Mouse (Mus musculus): ENCODE data around the gene Eri3. TPM values are rescaled to one million over a fixed set of nuclear protein-coding genes. Genes with fewer than 3 reads are reported as not detected.

The Eri3 gene
- polyA plus RNA-seq, 1 experiment from 2014 or later = 102 TPM

DNA sequence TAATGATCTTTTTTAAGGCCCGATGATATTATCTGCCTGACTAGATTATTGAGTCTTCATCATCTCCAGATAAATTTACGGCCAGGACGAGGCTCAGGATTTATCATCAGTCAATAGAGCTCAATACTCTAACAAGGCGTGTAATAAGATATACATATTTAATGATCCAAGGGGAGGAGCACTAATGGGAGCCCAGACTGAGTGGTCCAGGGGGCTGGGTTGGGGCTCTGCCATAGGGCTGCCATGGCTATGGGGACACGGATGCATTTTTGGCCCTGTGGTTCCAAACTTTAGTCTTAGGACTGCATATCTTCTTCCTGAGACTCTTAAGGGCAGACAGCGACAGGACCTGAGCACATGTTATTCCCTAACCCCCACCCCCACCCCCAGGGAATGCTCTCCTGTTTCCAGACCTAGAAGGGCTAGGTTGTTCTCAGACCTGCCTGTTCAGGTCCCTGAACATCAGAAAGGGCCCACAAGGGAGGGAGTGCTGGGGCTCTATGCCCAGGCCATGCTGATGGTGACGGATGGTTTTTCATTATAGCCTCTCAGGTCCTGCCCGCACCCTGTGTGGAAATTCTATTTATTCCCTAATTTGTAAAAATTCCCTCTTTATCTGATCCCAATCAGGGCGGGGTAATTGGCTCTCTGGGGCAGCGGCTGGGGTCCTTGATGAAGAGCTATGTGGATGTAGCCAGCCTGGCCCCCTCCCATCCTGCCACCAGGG lies 114.4 kb downstream of the Eri3 start:
- 87% methylated on average over 10 of the region's 10 CpGs for WGBS (ENCODE audit: insufficient replicate concordance)
- no peak overlapping the region for H3K4me2 ChIP-seq
- H3K4me1 ChIP-seq (ENCODE audit: control insufficient read depth, insufficient read depth, low read length) = no peaks in the 10 kb centered on the region
- H3K27me3 ChIP-seq (ENCODE audit: control insufficient read depth, insufficient read depth, low read length) = no peaks in the 10 kb centered on the region
- no peaks in the 10 kb centered on the region; the same call in 1 of the 2 replicates for H3K36me3 ChIP-seq (ENCODE audit: control insufficient read depth, insufficient read depth, low read length)
- H3K9ac ChIP-seq (ENCODE audit: low read depth, low read length) = no peak overlapping the region
- H3K9me3 ChIP-seq (replicated peaks; ENCODE audit: control insufficient read depth, low read length) = no peaks in the 10 kb centered on the region
- H3K27ac ChIP-seq (ENCODE audit: low read depth, low read length) = no peak overlapping the region
- ATAC-seq (replicated peaks; ENCODE audit: insufficient number of reproducible peaks, low FRiP score, low TSS enrichment) = no peak
- H3K4me3 ChIP-seq (ENCODE audit: low read depth, low read length) = no peak overlapping the region

DNA sequence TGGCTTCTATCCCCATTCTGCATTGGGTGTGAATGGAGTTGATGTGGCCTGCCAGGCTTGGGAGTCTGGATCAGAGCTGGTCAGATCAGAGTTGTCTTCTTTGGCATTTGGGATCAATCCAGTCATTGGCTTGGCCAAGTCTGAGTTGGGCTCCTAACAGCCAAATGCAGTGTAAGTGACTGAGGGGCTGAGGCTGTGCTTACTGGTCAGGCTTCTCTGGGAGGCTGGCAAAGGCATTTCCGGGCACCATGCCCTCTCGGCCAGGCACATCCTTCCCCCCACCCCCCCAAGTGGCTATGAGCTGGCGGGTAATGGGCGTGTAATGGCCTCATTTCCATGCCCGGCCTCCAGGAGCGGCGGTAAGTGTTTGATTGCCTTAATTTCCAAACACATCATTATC lies 115.4 kb downstream of the Eri3 start:
- WGBS (ENCODE audit: insufficient replicate concordance) = 89% methylated on average over 7 of the region's 7 CpGs
- Histone ChIP-seq H3K9me3 (replicated peaks; ENCODE audit: control insufficient read depth, low read length) (no peaks in the 10 kb centered on the region), H3K27ac (ENCODE audit: low read depth, low read length) (no peak overlapping the region), H3K4me1 (ENCODE audit: control insufficient read depth, insufficient read depth, low read length) (no peaks in the 10 kb centered on the region), H3K36me3 (ENCODE audit: control insufficient read depth, insufficient read depth, low read length) (no peaks in the 10 kb centered on the region; the same call in 1 of the 2 replicates), H3K4me2 (no peak overlapping the region), H3K27me3 (ENCODE audit: control insufficient read depth, insufficient read depth, low read length) (no peaks in the 10 kb centered on the region), H3K4me3 (ENCODE audit: low read depth, low read length) (no peak overlapping the region), H3K9ac (ENCODE audit: low read depth, low read length) (no peak overlapping the region)
- no peak for ATAC-seq (replicated peaks; ENCODE audit: insufficient number of reproducible peaks, low FRiP score, low TSS enrichment)

DNA sequence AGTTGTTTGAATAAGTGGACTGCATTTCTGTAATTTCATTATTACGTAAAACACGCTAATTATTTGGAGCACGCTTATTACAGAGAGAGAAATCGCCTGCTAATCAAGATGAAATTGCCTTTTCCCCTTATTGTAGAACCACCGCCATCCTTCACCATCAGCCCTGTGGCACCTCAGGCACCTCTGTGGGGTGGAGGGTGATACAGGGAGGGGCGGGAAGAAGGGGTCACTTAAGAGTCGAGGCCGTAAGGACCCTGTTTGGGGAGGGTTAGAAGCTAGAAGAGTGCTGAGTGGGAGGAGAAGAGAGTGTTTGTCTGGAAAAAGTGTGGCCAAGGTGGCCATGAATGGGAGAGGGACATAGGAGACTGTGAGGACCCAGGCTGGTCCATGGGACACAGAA lies 115.9 kb downstream of the Eri3 start:
- no peaks in the 10 kb centered on the region for H3K9me3 ChIP-seq (replicated peaks; ENCODE audit: control insufficient read depth, low read length)
- no peaks in the 10 kb centered on the region for H3K4me1 ChIP-seq (ENCODE audit: control insufficient read depth, insufficient read depth, low read length)
- no peak overlapping the region for H3K4me3 ChIP-seq (ENCODE audit: low read depth, low read length)
- H3K27me3 ChIP-seq (ENCODE audit: control insufficient read depth, insufficient read depth, low read length) = no peaks in the 10 kb centered on the region
- H3K36me3 ChIP-seq (ENCODE audit: control insufficient read depth, insufficient read depth, low read length) = no peaks in the 10 kb centered on the region; the same call in 1 of the 2 replicates
- 83% methylated on average over 8 of the region's 8 CpGs for WGBS (ENCODE audit: insufficient replicate concordance)
- no peak for ATAC-seq (replicated peaks; ENCODE audit: insufficient number of reproducible peaks, low FRiP score, low TSS enrichment)
- H3K27ac ChIP-seq (ENCODE audit: low read depth, low read length) = no peak overlapping the region
- no peak overlapping the region for H3K9ac ChIP-seq (ENCODE audit: low read depth, low read length)
- no peak overlapping the region for H3K4me2 ChIP-seq

DNA sequence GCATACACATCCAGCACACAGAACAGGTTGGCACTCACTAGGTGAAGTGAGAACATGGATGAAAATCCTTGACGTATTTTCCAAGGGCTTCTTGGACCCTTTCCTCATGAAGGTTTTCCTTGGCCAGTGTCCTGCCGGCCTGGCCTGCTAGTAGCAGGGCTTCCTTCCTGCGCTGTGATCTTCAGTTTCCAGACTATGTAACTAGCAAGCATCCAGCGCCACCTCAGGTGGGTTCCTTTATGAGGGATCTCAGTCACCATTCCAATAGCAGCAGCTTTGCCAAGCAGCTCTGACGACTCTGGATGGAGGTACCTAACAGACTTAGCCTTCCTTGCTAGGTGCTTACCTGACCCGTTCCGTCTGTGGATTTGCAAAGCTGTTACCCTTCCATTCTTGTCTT lies 119.7 kb downstream of the Eri3 start:
- no peak overlapping the region for H3K4me3 ChIP-seq (ENCODE audit: low read depth, low read length)
- 78% methylated on average over 7 of the region's 7 CpGs for WGBS (ENCODE audit: insufficient replicate concordance)
- H3K27me3 ChIP-seq (ENCODE audit: control insufficient read depth, insufficient read depth, low read length) = no peaks in the 10 kb centered on the region
- ATAC-seq (replicated peaks; ENCODE audit: insufficient number of reproducible peaks, low FRiP score, low TSS enrichment) = no peak
- no peak overlapping the region for H3K27ac ChIP-seq (ENCODE audit: low read depth, low read length)
- H3K9ac ChIP-seq (ENCODE audit: low read depth, low read length) = no peak overlapping the region
- peaks cover 10% of the 10 kb centered on the region; the same call in 1 of the 2 replicates for H3K36me3 ChIP-seq (ENCODE audit: control insufficient read depth, insufficient read depth, low read length)
- H3K9me3 ChIP-seq (replicated peaks; ENCODE audit: control insufficient read depth, low read length) = no peaks in the 10 kb centered on the region
- H3K4me1 ChIP-seq (ENCODE audit: control insufficient read depth, insufficient read depth, low read length) = no peaks in the 10 kb centered on the region
- H3K4me2 ChIP-seq = no peak overlapping the region

DNA sequence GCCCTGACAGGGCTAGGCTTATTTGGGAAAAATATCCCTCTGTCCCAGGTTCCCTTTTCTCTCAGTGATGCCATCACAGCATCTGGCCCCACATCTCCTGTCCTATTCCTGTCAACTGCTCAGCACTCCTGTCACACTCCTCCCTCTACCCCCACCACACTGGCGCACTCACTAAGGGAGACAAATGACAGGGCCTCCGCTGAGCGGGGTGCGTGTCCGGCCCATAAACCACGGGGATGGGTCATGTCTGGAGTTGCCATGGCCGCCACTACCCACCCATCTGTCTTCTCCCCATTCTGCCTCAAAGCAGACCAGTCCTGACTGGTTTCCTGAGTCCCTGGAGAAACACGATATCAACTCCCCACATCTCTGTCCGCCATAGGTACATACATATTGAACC lies 121.9 kb downstream of the Eri3 start:
- Histone ChIP-seq H3K36me3 (ENCODE audit: control insufficient read depth, insufficient read depth, low read length) (peaks cover 24% of the 10 kb centered on the region), H3K9me3 (replicated peaks; ENCODE audit: control insufficient read depth, low read length) (no peaks in the 10 kb centered on the region), H3K9ac (ENCODE audit: low read depth, low read length) (no peak overlapping the region)

DNA sequence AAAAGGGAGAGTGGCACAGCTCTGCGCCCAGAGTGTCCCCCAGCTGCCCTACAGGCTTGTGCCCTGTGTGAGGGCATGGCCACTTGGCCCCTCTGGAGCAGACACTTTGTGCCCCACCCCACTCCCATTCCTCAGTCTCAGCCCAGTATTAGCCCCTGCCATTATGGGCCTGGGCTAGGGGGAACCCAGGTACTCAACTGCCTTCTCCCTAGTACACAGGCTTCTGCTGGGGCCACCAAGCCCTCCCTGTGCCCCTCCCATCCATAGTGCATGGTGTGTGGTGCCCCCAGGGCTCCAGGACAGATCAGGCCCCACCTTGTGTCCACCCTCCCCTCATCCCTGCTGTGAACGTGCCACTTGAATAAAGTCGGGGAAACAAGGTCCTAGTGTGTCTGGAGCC lies 123.7 kb downstream of the Eri3 start:
- peak; percentile 33 for ATAC-seq (replicated peaks; ENCODE audit: insufficient number of reproducible peaks, low FRiP score, low TSS enrichment)

More for the DNA sequence above, 121.9 kb downstream of the Eri3 start:
- Histone ChIP-seq H3K27me3 (ENCODE audit: control insufficient read depth, insufficient read depth, low read length) (no peaks in the 10 kb centered on the region), H3K4me2 (no peak overlapping the region), H3K4me3 (ENCODE audit: low read depth, low read length) (no peak overlapping the region), H3K4me1 (ENCODE audit: control insufficient read depth, insufficient read depth, low read length) (no peaks in the 10 kb centered on the region), H3K27ac (ENCODE audit: low read depth, low read length) (no peak overlapping the region)
- ATAC-seq (replicated peaks; ENCODE audit: insufficient number of reproducible peaks, low FRiP score, low TSS enrichment) = 0 out of 2 replicates have a peak, but pooled peaks have one; percentile 25
- 68% methylated on average over 9 of the region's 9 CpGs for WGBS (ENCODE audit: insufficient replicate concordance)

DNA sequence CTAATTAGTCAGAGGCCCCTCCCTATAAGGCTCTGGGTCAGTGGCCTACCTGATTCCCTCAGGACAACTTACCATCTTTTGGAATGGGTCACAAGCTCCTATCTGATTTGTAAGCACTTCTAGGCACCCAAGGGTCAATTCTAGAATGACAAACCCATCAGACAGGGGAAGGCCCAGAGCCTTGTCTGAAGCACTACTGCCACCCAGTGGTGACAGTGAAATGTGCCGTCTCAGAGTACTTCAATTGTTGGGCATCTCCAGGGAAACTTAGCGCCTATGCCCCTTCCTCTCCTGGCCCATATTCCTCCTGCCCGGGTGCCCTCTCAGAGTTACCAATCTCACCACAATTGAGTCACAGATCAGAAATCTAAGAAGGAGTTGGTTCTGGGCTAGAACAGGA lies 126.7 kb downstream of the Eri3 start:
- H3K36me3 ChIP-seq (ENCODE audit: control insufficient read depth, insufficient read depth, low read length) = peaks cover 31% of the 10 kb centered on the region
- no peak for ATAC-seq (replicated peaks; ENCODE audit: insufficient number of reproducible peaks, low FRiP score, low TSS enrichment)
- 24% methylated on average over 3 of the region's 3 CpGs for whole genome bisulfite sequencing (ENCODE audit: insufficient replicate concordance)

More for the DNA sequence above, 123.7 kb downstream of the Eri3 start:
- Histone ChIP-seq H3K36me3 (ENCODE audit: control insufficient read depth, insufficient read depth, low read length) (peaks cover 31% of the 10 kb centered on the region), H3K4me2 (no peak overlapping the region), H3K27me3 (ENCODE audit: control insufficient read depth, insufficient read depth, low read length) (no peaks in the 10 kb centered on the region), H3K9ac (ENCODE audit: low read depth, low read length) (no peak overlapping the region), H3K4me1 (ENCODE audit: control insufficient read depth, insufficient read depth, low read length) (no peaks in the 10 kb centered on the region), H3K27ac (ENCODE audit: low read depth, low read length) (no peak overlapping the region), H3K4me3 (ENCODE audit: low read depth, low read length) (no peak overlapping the region), H3K9me3 (replicated peaks; ENCODE audit: control insufficient read depth, low read length) (no peaks in the 10 kb centered on the region)
- 75% methylated on average over 3 of the region's 3 CpGs for WGBS (ENCODE audit: insufficient replicate concordance)

DNA sequence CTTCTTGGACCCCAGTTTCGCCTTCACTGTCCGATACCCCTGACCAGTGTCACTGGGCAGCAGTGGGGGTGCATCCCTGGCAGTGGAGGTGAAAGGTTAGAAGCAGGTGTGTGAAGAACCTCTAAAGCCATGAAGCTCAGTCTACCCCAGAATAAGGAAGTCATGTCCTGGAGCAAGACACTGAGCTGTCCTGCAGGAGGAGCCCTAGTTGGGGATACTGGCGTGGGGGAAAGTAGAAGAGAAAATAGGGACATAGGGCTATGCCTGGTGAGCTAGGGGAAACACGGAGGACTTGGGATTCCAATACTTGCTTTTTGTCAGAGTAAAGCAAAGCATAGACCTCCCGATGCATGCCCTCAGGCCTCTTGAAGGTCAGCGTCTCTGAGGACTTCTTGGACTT lies 130.8 kb downstream of the Eri3 start:
- Histone ChIP-seq H3K4me2 (peak overlapping the region; percentile 88), H3K36me3 (ENCODE audit: control insufficient read depth, insufficient read depth, low read length) (peaks cover 14% of the 10 kb centered on the region), H3K9me3 (replicated peaks; ENCODE audit: control insufficient read depth, low read length) (no peaks in the 10 kb centered on the region), H3K27ac (ENCODE audit: low read depth, low read length) (no peak overlapping the region), H3K27me3 (ENCODE audit: control insufficient read depth, insufficient read depth, low read length) (no peaks in the 10 kb centered on the region), H3K9ac (ENCODE audit: low read depth, low read length) (no peak overlapping the region), H3K4me3 (ENCODE audit: low read depth, low read length) (peak overlapping the region; percentile 90), H3K4me1 (ENCODE audit: control insufficient read depth, insufficient read depth, low read length) (peaks cover 4% of the 10 kb centered on the region; the same call in 1 of the 2 replicates)
- ATAC-seq (replicated peaks; ENCODE audit: insufficient number of reproducible peaks, low FRiP score, low TSS enrichment) = no peak
- 76% methylated on average over 6 of the region's 6 CpGs for WGBS (ENCODE audit: insufficient replicate concordance)

More for the DNA sequence above, 126.7 kb downstream of the Eri3 start:
- Histone ChIP-seq H3K4me3 (ENCODE audit: low read depth, low read length) (no peak overlapping the region), H3K9me3 (replicated peaks; ENCODE audit: control insufficient read depth, low read length) (no peaks in the 10 kb centered on the region), H3K4me2 (no peak overlapping the region), H3K27me3 (ENCODE audit: control insufficient read depth, insufficient read depth, low read length) (no peaks in the 10 kb centered on the region), H3K27ac (ENCODE audit: low read depth, low read length) (no peak overlapping the region), H3K4me1 (ENCODE audit: control insufficient read depth, insufficient read depth, low read length) (peaks cover 4% of the 10 kb centered on the region; the same call in 1 of the 2 replicates), H3K9ac (ENCODE audit: low read depth, low read length) (no peak overlapping the region)

Data from heart, embryonic 11.5 days (tissue).